Mouse (Mus musculus) lung, postnatal 4 days (tissue): Measurements from ENCODE around the gene Adam1a.
"Not testable (repeated sequence)": the region's sequence is repeated elsewhere in the genome, so short reads cannot be mapped to it uniquely, and the experiment has no call there.

ENCODE experiments used
- DNase-seq, 2 experiments: peaks; one replicate each; pipeline ENCODE4 v3.0.0; 2021

Gene Adam1a

DNA sequence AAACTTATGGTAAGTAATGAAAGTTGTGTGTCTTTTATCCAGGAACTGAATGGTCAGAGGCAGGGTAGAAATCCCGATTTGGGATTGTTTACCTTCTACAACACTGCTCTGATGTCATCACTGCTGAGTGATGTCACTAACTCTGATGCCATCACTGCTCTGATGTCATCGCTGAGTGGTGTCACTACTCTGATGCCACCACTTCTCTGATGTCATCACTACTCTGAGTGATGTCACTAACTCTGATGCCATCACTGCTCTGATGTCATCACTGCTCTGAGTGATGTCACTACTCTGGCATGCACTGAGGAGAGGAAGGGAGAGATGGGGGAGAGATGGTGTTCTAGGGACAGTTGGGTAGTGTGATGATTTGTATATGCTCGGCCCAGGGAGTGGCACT lies 17.2 kb upstream of the Adam1a start:
- DNase-seq = no peak

DNA sequence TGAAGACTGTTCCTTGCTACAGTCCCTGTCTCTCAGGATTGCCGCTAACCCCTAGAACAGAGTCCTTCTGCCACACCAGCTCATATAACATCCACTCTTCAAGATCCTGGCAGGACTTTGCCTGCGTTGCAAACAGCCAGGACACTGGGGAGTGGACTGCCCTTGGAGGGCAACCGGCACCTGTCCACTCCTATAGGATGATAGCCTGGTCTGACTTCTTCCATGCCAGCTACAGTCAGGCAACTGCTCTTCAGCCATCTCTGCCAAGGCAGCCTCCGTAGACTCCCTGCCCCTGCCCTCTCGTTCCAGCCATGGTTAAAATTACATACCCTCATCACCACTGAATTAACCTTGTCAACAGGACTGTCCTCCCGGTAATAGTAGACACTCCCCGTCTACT lies 3.9 kb upstream of the Adam1a start:
- no peak for DNase-seq

DNA sequence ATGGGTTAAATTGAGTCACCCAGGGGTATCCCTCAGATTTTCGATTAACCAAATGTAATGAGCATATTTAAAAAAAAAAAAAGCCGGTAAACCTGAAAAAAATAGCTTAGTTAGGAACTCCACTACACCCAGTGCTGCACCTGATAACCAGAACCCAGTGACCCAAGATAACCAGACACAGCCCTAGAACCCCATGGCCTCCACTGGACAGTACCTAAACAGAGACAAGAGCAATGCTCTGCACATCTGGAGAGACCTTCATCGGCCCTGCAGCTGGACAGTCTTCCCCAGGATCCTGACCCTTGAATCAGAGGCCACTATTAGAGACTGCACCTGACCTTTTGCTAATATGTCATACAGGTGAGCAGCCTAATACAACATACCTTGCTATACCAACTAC lies 1.8 kb upstream of the Adam1a start:
- DNase-seq = no peak

DNA sequence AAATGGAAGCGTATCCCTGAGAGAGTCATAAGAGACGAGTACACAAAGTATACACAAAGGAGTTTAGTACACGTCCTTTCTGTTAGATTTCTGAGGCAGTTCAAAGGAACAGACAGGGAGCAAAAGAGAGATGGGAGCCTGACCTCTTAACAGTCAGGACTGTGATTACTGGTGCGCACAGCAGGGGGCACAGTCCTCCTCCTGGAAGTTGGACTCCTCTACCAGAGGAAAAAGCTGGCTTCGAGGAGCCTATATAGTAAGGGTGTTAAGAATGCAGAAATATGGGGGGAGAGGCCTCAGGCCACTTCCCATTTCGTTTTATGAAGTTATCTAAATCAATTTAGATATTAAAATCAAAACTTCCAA lies 1.2 kb upstream of the Adam1a start:
- DNase-seq = peak; percentile 67 to 73

DNA sequence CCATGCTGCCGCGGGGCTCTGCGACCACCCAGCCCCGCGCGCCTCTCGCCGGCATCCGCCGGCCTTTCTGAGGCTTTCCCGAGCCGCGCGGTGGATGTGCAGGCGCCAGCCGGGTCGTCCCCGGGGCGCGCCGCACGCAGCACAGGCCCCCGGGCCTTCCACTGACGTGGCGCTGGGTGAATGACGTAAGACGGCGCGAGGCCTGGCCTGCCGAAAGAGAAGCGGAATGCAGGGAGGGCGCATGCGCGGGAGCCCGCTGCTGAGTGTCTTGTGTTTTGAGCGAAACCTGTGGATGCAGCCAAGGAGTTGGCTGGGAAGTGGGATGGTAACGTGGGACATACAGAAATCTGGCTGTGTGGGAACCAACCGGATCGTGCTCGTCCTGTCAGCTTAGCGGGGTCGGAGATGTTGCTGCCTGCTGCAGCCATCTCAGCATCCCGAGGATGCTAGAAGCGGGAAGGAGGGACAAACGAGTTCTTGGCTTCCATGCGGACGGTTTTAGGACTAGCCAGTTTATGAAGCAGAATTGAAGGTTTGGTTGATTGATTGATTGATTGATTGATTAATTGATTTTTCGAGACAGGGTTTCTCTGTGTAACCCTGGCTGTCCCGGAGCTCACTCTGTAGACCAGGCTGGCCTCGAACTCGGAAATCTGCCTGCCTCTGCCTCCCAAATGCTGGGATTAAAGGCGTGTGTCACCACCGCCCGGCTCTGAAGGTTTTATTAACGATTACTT lies 679 bp upstream of the Adam1a start, which contains the start of gene Mapkapk5:
Mapkapk5 (minus strand) TSS at position 113 of the 737 bp plus-strand sequence.
- DNase-seq = peak; percentile 98

DNA sequence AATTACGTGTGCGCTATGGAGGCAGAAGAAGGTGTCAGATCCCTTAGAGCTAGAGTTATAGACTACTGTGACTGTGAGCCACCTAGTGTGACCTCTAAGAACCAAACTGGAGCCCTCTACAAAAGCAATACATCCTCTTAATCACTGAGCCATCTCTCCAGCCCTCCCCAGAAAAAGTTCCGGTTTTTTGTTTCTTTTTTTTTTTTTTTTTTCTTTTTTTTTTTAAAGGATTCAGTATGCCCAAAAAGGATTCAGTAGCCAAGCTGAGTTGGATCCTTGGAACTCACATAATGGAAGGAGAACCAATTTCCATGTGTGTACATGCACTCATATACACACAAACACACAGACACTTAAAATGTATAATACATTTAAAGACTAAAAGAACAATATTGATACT lies 1.9 kb downstream of the Adam1a start:
- no peak for DNase-seq

DNA sequence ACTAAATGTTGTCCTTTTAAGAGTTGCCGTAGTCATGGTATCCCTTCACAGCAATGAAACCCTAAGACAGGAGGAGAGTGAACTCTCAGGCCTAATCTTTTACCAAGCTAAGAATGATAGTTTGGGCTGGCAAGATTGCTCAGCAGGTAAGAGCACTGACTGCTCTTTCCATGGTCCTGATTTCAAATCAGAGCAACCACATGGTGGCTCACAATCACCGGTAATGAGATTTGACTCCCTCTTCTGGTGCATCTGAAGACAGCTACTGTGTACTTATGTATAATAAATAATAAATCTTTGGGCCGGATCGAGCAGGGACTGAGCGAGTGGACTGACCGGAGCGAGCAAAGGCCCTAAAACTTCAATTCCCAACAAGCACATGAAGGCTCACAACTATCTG lies 4.0 kb downstream of the Adam1a start:
- no peak for DNase-seq

DNA sequence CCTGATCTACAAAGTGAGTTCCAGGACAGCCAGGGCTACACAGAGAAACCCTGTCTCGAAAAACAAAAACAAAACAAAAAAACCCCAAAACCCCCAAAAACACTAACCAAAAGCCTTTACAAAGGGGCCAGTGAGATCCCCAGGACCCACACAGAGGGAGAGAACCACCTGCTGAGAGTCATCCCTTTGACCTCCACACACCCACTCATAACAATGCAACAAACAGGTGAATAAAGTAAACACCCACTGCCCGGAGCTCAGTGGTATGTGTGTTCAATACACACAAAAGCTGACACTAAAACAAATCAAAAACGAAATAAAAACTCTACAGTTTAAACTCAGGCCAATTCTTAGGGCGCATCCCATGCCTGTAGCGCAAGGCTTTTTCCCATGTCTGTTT lies 5.2 kb downstream of the Adam1a start:
- no peak for DNase-seq

DNA sequence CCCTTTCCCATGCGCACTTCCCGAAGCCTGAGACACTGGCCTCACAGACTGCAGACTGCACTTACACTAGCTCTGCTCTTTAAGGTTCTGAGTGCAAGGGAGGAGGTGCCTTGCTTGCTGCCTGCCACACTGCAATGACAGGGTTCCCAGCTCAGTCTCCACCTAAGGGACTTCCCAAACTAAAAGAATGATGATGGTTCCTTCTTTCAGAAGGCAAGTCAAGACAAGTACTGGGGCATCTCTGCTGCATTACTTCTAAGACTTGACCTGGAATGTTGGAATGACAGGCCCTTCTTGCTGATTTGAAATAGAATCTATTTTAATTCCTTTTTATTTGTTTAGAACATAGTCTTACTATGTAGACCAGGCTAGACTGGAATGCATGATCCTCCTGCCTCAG lies 7.7 kb downstream of the Adam1a start:
- no peak for DNase-seq

DNA sequence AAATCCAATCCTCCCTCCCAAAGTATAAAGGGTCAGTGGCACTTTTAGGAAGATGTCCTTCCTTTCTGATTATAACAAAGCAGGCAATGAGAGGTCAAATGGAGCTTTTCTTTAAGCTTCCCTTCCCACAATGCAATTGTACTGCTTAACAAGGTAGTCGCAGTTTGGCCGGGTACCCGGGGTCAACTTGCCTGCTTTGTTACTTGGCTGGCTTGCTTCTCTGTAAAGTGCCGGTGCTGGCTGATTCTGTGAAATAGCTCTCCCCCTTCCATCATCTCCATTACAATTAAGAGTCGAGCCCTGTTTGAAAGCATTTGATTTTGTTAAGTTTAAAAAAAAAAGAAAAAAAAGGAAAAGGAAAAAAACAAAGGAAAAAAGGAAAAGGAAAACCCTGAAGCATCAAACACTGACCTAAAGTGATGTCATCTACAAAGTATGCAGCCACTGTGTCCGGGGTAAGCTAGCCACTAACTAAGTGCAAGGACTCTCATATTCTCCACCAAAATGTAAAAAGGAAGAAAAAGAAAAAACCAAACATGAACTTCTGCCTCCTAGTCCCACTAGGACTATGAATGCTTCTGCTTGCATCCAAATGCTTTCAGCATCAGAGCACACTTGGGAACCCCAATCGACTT lies 8.2 kb downstream of the Adam1a start:
- no peak for DNase-seq

DNA sequence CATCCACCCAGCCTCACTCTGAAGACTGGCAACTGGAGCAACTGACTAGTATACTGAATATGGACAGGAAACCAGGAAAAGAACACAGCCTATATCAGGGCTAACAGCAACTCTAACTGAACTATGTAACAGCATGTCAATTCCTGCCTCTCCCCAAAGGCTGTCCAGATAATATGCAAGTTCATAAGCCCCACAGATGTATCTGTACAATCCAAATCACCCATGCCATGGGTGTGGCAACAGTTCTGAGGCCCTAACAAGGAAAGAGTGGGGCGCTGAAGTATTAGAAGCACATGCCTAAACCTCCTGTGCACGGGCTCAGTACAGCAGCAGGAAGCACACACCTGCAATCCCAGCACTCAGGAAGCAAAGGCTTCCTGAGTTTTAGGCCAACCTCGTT lies 10.2 kb downstream of the Adam1a start:
- DNase-seq = no peak

DNA sequence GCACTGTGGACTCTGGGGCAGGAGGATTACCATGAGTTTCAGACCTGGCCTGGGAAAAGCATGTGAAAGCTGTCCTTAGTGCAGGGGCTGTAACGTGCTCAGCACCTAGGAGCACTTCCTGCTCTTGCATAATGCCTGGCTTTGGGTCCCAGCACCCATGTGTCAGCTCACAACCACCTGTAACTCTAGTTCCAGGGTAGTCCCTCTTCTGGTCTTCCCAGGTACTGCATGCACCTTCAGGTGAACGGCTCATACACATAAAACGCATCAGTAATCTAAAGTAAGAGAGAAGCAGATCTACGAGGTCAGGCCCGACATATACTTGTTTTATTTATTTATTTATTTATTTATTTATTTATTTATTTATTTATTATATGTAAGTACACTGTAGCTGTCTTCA lies 10.8 kb downstream of the Adam1a start:
- no peak for DNase-seq

DNA sequence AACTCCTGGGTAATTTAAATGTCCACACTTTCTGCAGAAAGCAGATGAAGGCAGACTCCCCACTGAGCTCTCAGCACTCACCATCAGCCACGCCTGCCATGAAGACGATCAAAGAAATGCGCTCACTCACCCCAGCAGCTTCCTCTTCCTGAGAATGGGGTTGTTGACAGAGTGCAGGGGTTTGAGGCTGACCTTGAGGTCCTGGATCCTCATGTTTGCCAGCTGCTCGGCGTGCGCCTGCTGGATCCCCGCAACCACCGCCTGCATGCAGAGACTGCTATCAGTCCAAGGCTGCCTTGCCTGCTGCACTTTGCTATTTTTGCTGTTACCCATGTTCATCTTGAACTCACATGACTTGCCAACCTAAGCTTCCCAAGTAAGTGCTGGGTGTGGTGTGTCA lies 18.3 kb downstream of the Adam1a start:
- peak; percentile 11 to 61 for DNase-seq

DNA sequence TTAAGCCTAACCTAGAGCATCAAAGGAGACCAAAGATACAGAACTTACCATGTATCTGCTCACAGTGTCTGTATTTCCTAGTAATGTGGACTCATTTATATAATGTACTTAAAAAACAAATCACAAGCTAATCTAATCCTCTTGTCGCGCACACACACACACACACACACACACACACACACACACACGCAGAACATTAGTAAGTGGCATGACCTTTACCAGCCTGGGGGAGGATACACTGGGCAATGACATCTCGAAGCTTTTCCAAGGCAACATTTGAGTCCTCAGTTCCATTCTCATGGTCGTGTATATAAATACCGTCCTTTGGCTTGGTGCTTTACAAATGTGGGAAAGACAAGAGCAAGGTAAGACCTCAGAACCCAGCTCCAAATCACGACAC lies 18.8 kb downstream of the Adam1a start:
- DNase-seq = no peak

DNA sequence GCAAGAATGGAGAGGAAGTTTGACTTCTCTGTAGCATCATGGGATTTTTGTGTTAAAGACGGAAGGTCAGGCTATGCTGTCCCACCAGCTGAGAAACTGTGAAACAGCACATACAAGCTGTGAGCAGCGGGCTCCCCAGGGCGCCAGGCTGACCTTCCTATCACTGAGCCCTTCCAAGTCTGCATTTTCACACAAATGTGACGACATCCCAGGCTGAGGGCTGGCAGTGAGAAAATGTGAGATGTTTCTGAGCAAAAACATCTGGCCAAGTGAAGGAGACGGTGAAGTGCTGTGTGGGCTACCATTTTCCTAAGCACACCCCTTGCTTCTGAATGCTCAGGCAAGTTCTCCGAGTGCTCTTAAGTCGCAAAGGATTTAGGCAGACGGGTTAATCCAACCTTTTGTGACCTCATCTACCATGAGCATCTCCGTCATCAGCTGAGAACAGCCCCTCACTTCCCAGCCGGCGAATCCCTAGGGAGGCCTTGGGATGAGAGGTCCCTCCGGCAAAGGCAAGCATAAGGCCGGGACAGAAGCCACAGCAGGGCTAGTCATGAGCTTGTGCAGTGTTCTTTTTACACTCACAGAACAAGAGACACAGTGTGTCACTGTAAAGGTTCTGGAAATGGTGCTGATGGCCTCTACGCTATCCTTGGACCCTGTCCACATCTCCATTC lies 19.4 kb downstream of the Adam1a start:
- DNase-seq = peak; percentile 40 to 76

DNA sequence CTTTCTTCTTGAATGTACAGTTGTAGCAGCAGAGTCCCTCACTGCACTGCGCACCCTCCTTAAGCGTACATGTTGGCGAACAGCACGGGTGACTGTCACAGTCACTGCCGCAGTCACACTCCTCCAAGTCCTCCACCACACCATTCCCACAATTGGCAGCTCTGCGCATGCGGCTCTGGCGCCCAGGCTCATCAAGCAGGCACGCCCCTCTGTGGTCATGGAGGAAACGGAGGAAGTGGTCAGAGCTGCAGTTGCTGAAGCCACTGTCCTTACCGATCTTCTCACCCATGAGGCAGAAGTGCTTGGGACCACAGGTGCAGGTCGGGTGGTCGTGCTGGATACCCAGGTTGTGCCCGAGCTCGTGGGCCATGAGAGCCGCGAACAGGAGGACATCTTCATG lies 25.5 kb downstream of the Adam1a start:
- not testable (repeated sequence) for DNase-seq

DNA sequence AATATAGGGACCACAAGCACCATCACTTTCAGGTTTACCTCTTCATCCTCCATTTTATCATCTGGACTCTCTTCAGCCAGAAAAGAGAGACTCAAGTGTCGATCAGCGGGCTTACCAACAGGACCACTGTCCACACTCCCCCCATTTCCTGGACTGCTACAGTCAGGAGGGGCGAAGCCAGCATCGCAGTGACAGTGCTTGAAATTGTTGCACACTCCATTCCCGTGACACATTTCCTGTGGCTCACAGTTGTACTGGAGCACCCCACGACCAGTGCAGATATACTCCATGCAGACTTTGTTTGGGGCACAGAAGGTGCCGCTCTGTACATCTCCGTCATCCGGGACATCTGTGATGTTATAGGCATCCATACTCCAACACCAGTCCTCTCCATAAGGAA lies 26.3 kb downstream of the Adam1a start:
- DNase-seq = no peak

DNA sequence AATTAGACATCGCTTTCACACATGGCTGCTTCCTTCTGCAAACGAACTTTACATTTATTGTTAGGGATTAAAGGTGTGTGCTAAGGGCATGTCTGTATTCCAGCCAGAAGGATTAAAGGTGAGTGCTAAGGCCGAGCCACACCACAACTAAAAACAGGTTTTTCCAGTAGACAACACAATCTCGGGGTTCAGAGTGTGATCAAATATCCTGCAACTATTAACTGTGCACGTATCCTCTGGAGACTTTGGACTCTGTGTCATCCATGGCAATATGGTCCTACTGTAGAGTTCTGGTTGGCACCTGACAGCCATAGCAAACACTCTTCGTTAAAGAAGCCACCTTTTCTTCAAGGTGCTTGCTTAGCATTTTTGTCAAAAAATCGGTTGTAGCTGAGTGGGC lies 35.3 kb downstream of the Adam1a start:
- no peak for DNase-seq

DNA sequence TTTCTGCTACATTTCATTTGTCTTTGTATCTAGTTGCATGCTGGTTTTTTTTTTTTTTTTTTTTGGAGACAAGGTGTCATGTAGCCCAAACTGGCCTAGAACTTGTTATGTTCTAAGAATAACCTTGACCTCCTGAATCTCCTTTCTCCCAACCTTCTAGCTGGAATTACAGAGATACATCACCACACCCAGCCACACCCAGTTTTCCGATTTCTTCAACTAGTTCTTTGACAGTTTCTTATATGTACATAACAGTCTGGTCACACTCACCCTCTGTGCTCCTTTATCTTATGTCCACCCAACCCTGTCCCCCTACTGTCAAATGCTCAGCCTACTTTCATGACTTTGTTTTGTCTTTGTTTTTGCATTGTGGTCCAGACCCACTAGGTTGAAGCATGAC lies 38.4 kb downstream of the Adam1a start:
- DNase-seq = no peak

DNA sequence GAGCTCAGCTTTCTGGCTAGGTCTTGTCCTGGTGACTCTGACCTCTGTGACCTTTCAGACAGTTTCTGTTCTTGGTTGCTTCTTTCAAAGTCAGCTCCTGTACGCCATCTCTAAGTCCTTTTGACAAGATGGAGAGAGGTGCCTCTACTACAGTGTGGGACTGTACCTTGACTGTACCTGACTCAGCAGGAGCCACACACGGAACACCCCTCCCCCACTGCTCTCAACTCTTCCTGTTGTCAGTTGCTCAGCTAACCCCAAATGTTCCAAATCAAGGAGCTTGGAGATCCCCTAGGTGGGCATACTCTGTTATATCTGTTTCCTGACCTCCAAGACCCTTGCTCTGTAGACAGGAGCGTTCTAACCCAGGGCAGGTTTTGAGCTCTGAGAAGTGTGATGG lies 42.1 kb downstream of the Adam1a start, which contains the start of gene Adam1b:
Adam1b (minus strand) TSS at position 205 of the 400 bp plus-strand sequence.
- DNase-seq = no peak

DNA sequence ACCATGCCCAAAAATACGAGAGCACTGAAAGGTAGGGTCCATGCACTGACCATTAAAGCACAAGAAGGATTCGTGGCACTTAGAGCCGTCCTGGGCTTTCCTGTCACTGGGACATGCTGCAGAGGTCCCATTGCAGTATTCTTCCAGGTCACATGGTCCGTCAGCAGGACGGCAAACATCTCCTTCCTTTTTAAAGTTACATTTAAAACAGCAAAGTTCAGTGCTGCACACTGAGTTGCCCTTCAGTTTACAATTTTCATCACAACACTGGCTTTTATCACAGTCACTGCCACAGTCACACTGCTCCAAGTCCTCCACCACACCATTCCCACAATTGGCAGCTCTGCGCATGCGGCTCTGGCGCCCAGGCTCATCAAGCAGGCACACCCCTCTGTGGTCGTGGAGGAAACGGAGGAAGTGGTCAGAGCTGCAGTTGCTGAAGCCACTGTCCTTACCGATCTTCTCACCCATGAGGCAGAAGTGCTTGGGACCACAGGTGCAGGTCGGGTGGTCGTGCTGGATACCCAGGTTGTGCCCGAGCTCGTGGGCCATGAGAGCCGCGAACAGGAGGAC lies 43.8 kb downstream of the Adam1a start:
- peak in 1 of 2 experiments; percentile 11 for DNase-seq

DNA sequence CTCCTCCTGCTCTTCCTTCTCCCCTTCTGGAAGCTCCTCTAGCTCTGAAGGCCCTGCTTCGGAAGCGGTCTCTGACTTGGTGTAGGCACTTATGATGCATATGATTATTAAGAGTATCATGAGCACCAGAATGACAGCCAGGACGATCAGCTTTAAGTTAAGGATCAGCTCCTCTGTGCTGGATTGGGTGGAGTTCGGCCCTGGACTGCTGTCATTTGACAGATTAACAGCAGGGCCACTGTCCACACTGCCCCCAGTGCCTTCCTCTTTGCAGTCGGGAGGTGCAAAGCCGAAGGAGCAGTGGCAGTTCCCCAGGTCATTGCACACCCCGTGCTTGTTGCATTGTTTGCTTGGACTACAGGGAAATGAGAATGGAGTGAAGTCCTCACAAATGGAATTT lies 44.6 kb downstream of the Adam1a start:
- no peak for DNase-seq

DNA sequence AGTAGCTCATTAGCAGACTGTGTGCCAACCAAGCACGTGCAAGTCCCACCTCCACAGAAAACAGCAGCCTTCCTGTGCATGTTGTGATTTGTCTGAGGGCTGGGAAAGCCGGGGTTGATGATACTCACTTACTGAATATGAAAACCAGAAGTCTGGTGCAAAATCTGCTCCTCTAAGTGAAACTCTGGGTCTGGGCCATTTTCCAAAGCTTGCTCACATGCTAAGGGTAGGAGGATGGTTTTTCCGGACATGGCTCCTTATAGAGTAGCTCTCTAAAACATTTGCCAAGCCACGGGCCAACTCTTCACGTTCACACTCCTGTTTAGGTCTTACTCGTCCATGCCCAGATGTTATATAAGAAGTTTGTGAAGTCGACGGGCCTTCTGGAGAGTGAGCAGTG lies 52.0 kb downstream of the Adam1a start:
- no peak for DNase-seq

DNA sequence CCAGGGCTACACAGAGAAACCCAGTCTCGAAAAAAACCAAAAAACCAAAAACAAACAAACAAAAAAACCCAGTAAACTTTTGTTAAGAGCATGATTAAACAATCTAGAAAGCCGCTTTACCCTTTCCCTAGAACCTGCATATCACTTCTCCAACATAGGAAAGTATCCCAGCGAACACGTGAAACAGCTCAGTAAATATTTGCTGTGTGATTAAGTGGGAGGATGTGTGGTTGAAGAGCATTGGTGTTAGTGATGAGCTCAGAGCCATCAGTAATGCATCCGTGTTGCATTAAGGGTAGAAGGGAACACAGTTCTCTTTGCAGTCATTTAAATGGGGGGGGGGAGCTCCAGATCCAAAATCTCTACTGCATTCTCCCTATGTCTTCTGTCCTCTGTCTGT lies 60.5 kb downstream of the Adam1a start:
- no peak for DNase-seq
